Mouse (Mus musculus): ENCODE results near the gene Pmel.

- TF ChIP-seq CTCF (IDR thresholded peaks at IDR 0.05; ENCODE audit: extremely low read depth, insufficient read length, insufficient replicate concordance, low read depth, low read length) (no peak), POLR2A (IDR thresholded peaks at IDR 0.05; ENCODE audit: low read depth, low read length) (no peak)
These were observed 11.9 kb downstream of the Pmel start for GRCm38 (mm10) chr10:128715559-128716537.
